Mouse (Mus musculus): ENCODE data around the gene Slc25a17. TPM values are rescaled to one million over a fixed set of nuclear protein-coding genes. Genes with fewer than 3 reads are reported as not detected.

Slc25a17 gene
- polyA plus RNA-seq, 2 experiments, result 94.6 to 124 TPM

DNA sequence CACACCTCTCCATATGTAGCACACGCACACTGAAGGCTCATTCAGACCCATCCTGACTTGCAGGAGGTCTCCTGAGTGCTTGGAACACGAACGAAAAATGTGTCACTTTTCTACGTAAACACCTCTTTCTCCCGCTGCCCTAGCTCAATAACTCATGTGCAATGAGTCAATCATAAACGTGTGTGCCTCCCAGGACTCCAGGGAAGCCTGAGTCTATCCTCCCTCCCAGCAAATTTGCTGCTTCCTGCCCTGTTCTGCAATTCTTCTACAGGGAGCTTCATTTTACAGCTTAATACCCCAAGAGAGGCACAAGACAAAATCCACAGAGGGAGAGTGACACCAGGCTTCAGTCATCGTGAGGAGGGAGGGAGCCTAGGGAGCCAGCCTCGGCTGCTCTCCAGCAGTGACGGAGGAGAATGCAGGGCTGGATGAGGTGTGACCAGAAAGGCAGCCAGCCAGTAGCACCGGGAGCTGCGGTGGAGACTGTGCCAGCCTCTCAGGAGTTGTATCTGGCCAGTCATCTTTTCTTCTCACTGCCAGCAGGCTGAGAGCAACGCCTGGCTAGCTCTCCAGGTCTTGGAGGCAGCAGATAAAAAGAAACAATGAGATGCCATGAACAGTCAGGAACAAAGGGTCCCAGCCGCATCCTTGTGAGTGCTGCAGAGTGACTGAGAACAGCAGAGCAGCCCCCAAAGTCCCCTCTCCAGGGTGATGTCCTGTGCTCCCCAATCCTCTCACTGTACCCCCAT is 88.1 kb downstream of the Slc25a17 start:
- DNase-seq (ENCODE audit: low spot score) (no peak), ATAC-seq (ENCODE audit: low FRiP score, low read depth) (0 out of 2 replicates have a peak, but pooled peaks have one; percentile 30)
- Histone ChIP-seq H3K4me2 (replicated peaks; ENCODE audit: low read depth, low read length, severe bottlenecking) (no peak overlapping the region), H3K4me1 (ENCODE audit: control insufficient read depth, insufficient read depth, low read length) (peaks cover 6% of the 10 kb centered on the region), H3K4me3 (replicated peaks; ENCODE audit: low read length) (no peak overlapping the region), H3K9me3 (ENCODE audit: control insufficient read depth, low read length) (no peaks in the 10 kb centered on the region), H3K36me3 (ENCODE audit: control insufficient read depth, insufficient read depth, low read length) (no peaks in the 10 kb centered on the region), H3K27me3 (ENCODE audit: control insufficient read depth, insufficient read depth, low read length) (no peaks in the 10 kb centered on the region), H3K9ac (ENCODE audit: low read depth, low read length, severe bottlenecking) (0 out of 2 replicates have a peak overlapping the region, but pooled peaks have one; percentile 28), H3K27ac (replicated peaks; ENCODE audit: low read depth, low read length) (no peak overlapping the region)
- no peak for TF ChIP-seq POLR2A (IDR thresholded peaks at IDR 0.05; ENCODE audit: borderline replicate concordance, extremely low read depth, insufficient read depth, insufficient read length)
- WGBS, result 15% methylated on average over 13 of the region's 13 CpGs

Other genes starting within 250 kb of the Slc25a17 start
- 29.8 and 39.1 TPM in 2 replicates for gene Mrtfa, start 170.1 kb downstream of the Slc25a17 start, polyA plus RNA-seq (2012; rRNA removed)
- 25.2 and 30.0 TPM in 2 replicates for gene Mrtfa, start 170.1 kb downstream of the Slc25a17 start, polyA plus RNA-seq (2014; fragmentation: Nextera tagmentation; extraction: Ambion mirVana)
- 1.6 and 1.7 TPM in 2 replicates for gene Mchr1, start 125.3 kb downstream of the Slc25a17 start, polyA plus RNA-seq (2012; rRNA removed)
- 0.93 and 1.2 TPM in 2 replicates for gene Mchr1, start 125.3 kb downstream of the Slc25a17 start, polyA plus RNA-seq (2014; fragmentation: Nextera tagmentation; extraction: Ambion mirVana)
- gene St13, start 39.3 kb upstream of the Slc25a17 start, polyA plus RNA-seq (2012; rRNA removed), result 44.0 and 81.7 TPM in 2 replicates
- gene St13, start 39.3 kb upstream of the Slc25a17 start, polyA plus RNA-seq (2014; fragmentation: Nextera tagmentation; extraction: Ambion mirVana), result 137 and 141 TPM in 2 replicates
- 10.4 and 10.5 TPM in 2 replicates for gene Xpnpep3, start 39.3 kb upstream of the Slc25a17 start, polyA plus RNA-seq (2012; rRNA removed)
- gene Xpnpep3, start 39.3 kb upstream of the Slc25a17 start, polyA plus RNA-seq (2014; fragmentation: Nextera tagmentation; extraction: Ambion mirVana), result 6.6 and 7.7 TPM in 2 replicates
- gene Dnajb7, start 47.5 kb upstream of the Slc25a17 start, polyA plus RNA-seq (2012; rRNA removed), result not detected in 2 replicates
- 1.00 and 1.4 TPM in 2 replicates for gene Dnajb7, start 47.5 kb upstream of the Slc25a17 start, polyA plus RNA-seq (2014; fragmentation: Nextera tagmentation; extraction: Ambion mirVana)
- 154 and 233 TPM in 2 replicates for gene Rbx1, start 105.5 kb upstream of the Slc25a17 start, polyA plus RNA-seq (2012; rRNA removed)
- gene Rbx1, start 105.5 kb upstream of the Slc25a17 start, polyA plus RNA-seq (2014; fragmentation: Nextera tagmentation; extraction: Ambion mirVana), result 515 and 532 TPM in 2 replicates
- gene Ep300, start 224.5 kb upstream of the Slc25a17 start, polyA plus RNA-seq (2012; rRNA removed), result 38.2 and 42.5 TPM in 2 replicates
- gene Ep300, start 224.5 kb upstream of the Slc25a17 start, polyA plus RNA-seq (2014; fragmentation: Nextera tagmentation; extraction: Ambion mirVana), result 20.2 and 22.3 TPM in 2 replicates